Mouse (Mus musculus): ENCODE results near the gene Mettl11b. TPM values are rescaled to one million over a fixed set of nuclear protein-coding genes. Genes with fewer than 3 reads are reported as not detected.

The Mettl11b gene
- total RNA-seq, 2 experiments from 2014 or later, result 4.1 to 7.5 TPM

DNA sequence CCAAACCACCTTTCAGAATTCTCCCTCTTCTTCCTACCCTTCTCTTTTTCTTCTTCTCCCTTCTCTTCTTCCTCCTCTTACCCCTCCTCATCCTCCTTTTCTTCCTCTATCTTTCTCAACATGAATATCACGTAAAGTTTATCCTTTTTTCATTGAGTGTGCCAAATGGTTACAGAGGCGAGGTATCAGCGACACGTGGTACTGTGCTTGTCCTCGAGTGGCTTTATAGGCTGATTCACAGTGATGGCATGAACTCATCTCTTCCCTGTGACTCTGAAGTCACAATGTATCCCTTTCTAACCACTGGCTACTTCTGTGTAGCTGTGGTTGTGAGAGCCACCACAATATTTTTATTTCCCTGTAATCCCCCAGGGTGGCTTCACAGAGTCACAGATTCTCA lies 68.6 kb downstream of the Mettl11b start:
- no peak for DNase-seq

Other genes with a start within 250 kb of the Mettl11b start
- 10 to 100 TPM; 21.5 to 23.1 TPM for gene Kifap3, start 54.4 kb upstream of the Mettl11b start, total RNA-seq (2021)
- 1 to 10 TPM; 4.2 to 5.2 TPM for gene Scyl3, start 203.9 kb upstream of the Mettl11b start, total RNA-seq (2021)

All from heart, adult 18-20 months (tissue).